Mouse (Mus musculus) limb, embryonic 14.5 days (tissue): ENCODE measurements at regions not wholly inside any gene's neighbourhood (a gene's known extent, or its start where the extent isn't known, plus 50 kb on each side); places are given as distances from the start of the nearest gene placed in this dataset.

Experiments used
- ATAC-seq: fragments of 200-750 bp; cut with Nextera tagmentation; 2 replicates; pipeline ENCODE4 v1.8.0; 2017; ENCODE audit warnings: low read depth, moderate number of reproducible peaks, moderate TSS enrichment; ENCODE audit not compliant: low FRiP score
- DNase-seq: peaks from one replicate; pipeline ENCODE4 v3.0.0-alpha.2; 2015; ENCODE audit warnings: low spot score
- H3K27ac ChIP-seq: fragments of 300-500 bp; sonication (generic); replicated peaks from 2 replicates; pipeline ENCODE4 v1.5.1; 2014; ENCODE audit warnings: low read depth, mild to moderate bottlenecking, low read length, moderate library complexity, mixed read lengths
- H3K27me3 ChIP-seq: fragments of 300-500 bp; sonication (generic); 2 replicates; pipeline ENCODE4 v1.6.1; 2014; ENCODE audit warnings: low read length, mixed read lengths; ENCODE audit not compliant: control insufficient read depth, insufficient read depth
- H3K36me3 ChIP-seq: fragments of 300-500 bp; sonication (generic); 2 replicates; pipeline ENCODE4 v1.6.1; 2014; ENCODE audit warnings: mild to moderate bottlenecking, low read length, moderate library complexity, mixed read lengths; ENCODE audit not compliant: control insufficient read depth, insufficient read depth
- H3K4me1 ChIP-seq: fragments of 300-500 bp; sonication (generic); 2 replicates; pipeline ENCODE4 v1.6.1; 2014; ENCODE audit warnings: antibody characterized with exemption, low read length, mixed read lengths; ENCODE audit not compliant: control insufficient read depth, insufficient read depth
- H3K4me2 ChIP-seq: fragments of 300-500 bp; sonication (generic); replicated peaks from 2 replicates; pipeline ENCODE4 v1.6.1; 2014; ENCODE audit warnings: low read depth, mild to moderate bottlenecking, low read length, moderate library complexity; ENCODE audit not compliant: severe bottlenecking
- H3K4me3 ChIP-seq: fragments of 300-500 bp; sonication (generic); replicated peaks from 2 replicates; pipeline ENCODE4 v1.5.1; 2014; ENCODE audit warnings: low read length
- H3K9ac ChIP-seq: fragments of 300-500 bp; sonication (generic); 2 replicates; pipeline ENCODE4 v1.6.1; 2014; ENCODE audit warnings: mild to moderate bottlenecking, low read depth, low read length, moderate library complexity; ENCODE audit not compliant: severe bottlenecking
- H3K9me3 ChIP-seq: fragments of 300-500 bp; sonication (generic); 2 replicates; pipeline ENCODE4 v1.6.1; 2016; ENCODE audit warnings: low read length; ENCODE audit not compliant: control insufficient read depth
- POLR2A ChIP-seq: fragments of 200-500 bp; IDR thresholded peaks from 2 replicates; pipeline ENCODE4 v1.8.0; 2012; ENCODE audit warnings: inconsistent platforms, mild to moderate bottlenecking, moderate library complexity, borderline replicate concordance; ENCODE audit not compliant: insufficient read depth, insufficient read length; ENCODE audit errors: extremely low read depth
- WGBS: fragments of 180-500 bp; shearing (Covaris S2); extraction: QIAGEN DNeasy Blood & Tissue Kit; methylation state at CpG from one replicate; pipeline ENCODE4 v1.1.7; 2014; 5-methylcytosine and 5-hydroxymethylcytosine counted together

GRCm38 (mm10) chr13:102132696-102133095 is 364.7 kb upstream of the Pik3r1 start:
- ATAC-seq = no peak
- H3K9ac ChIP-seq = no peak overlapping the region
- H3K27ac ChIP-seq = no peak overlapping the region
- 81% methylated on average over 2 of the region's 2 CpGs for WGBS
- H3K4me3 ChIP-seq = no peak overlapping the region
- DNase-seq = no peak
- no peaks in the 10 kb centered on the region for H3K4me1 ChIP-seq
- H3K27me3 ChIP-seq = no peaks in the 10 kb centered on the region
- no peaks in the 10 kb centered on the region for H3K9me3 ChIP-seq
- H3K36me3 ChIP-seq = no peaks in the 10 kb centered on the region
- no peak for TF ChIP-seq POLR2A
- no peak overlapping the region for H3K4me2 ChIP-seq

GRCm38 (mm10) chr13:102135210-102135609 is 367.2 kb upstream of the Pik3r1 start:
- Histone ChIP-seq H3K27me3 (no peaks in the 10 kb centered on the region), H3K27ac (no peak overlapping the region), H3K9me3 (no peaks in the 10 kb centered on the region), H3K4me3 (no peak overlapping the region), H3K4me1 (no peaks in the 10 kb centered on the region), H3K36me3 (no peaks in the 10 kb centered on the region), H3K9ac (no peak overlapping the region), H3K4me2 (no peak overlapping the region)
- DNase-seq (no peak), ATAC-seq (no peak)
- no peak for TF ChIP-seq POLR2A

DNA sequence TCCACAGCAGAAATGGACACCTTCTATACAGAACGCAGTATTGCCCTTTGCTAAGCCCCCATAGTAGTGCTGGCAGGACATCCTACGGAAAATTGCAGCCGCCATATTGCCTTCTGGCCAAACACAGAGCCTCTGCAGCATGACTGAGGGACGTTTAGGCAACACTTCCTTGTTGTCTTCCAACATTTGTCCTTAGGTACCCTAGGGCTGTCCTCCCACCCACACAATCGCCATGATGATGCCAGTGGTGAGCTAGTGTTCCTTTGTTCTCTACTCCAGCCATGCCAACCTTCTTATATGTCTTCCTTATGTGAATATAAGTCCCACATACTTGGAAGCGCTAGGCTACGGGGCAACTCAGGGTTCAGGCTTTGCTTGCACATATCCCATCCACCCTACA is 375.0 kb upstream of the Pik3r1 start:
- no peak for DNase-seq
- H3K36me3 ChIP-seq = no peaks in the 10 kb centered on the region
- no peaks in the 10 kb centered on the region for H3K27me3 ChIP-seq
- WGBS = 93% methylated on average over 7 of the region's 7 CpGs
- H3K27ac ChIP-seq = no peak overlapping the region
- TF ChIP-seq POLR2A = no peak
- H3K9ac ChIP-seq = no peak overlapping the region
- no peaks in the 10 kb centered on the region for H3K9me3 ChIP-seq
- H3K4me3 ChIP-seq = no peak overlapping the region
- H3K4me2 ChIP-seq = no peak overlapping the region
- ATAC-seq = no peak
- H3K4me1 ChIP-seq = no peaks in the 10 kb centered on the region

GRCm38 (mm10) chr13:102143848-102144247 is 375.8 kb upstream of the Pik3r1 start:
- ATAC-seq = no peak
- 88% methylated on average over 2 of the region's 2 CpGs for WGBS
- no peak overlapping the region for H3K9ac ChIP-seq

GRCm38 (mm10) chr13:102148039-102148438 is 380.0 kb upstream of the Pik3r1 start:
- no peak overlapping the region for H3K27ac ChIP-seq
- no peak for DNase-seq
- no peak overlapping the region for H3K4me3 ChIP-seq
- H3K4me2 ChIP-seq = no peak overlapping the region
- H3K9me3 ChIP-seq = no peaks in the 10 kb centered on the region
- no peaks in the 10 kb centered on the region for H3K4me1 ChIP-seq
- no peaks in the 10 kb centered on the region for H3K36me3 ChIP-seq
- no peak for ATAC-seq
- no peak for TF ChIP-seq POLR2A
- no peaks in the 10 kb centered on the region for H3K27me3 ChIP-seq
- WGBS = 91% methylated on average over 2 of the region's 2 CpGs
- H3K9ac ChIP-seq = no peak overlapping the region

More at GRCm38 (mm10) chr13:102143848-102144247, 375.8 kb upstream of the Pik3r1 start:
- TF ChIP-seq POLR2A = no peak
- Histone ChIP-seq H3K36me3 (no peaks in the 10 kb centered on the region), H3K27ac (no peak overlapping the region), H3K9me3 (no peaks in the 10 kb centered on the region), H3K4me1 (no peaks in the 10 kb centered on the region), H3K4me2 (no peak overlapping the region), H3K4me3 (no peak overlapping the region), H3K27me3 (no peaks in the 10 kb centered on the region)
- DNase-seq = no peak
